Mouse (Mus musculus): ENCODE measurements at regions not wholly inside any gene's neighbourhood (a gene's known extent, or its start where the extent isn't known, plus 50 kb on each side); places are given as distances from the start of the nearest gene placed in this dataset.

DNA sequence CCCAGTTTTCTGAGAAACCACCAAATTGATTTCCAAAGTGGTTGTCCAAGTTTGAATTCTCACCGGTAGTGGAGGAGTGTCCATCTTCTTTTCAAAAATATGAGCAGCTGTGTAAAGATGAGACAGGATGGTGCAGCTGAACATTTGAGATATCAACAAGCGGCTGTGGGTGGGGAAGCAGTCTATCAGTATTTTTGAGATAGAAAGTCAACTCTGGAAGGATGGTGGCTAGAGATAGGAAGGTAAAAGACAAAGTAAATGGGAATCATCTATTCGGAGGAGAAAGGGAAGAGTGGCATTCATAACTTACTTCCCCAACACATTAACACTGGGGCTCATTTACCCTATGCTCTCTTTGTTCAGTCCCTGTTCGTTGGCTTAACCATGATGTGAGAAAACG, 146.9 kb upstream of the Gmnc start:
- H3K4me3 ChIP-seq (ENCODE audit: insufficient read depth, low read depth, low read length): no peak overlapping the region
- H3K27me3 ChIP-seq (ENCODE audit: control insufficient read depth, insufficient read depth, low read length): no peaks in the 10 kb centered on the region
- H3K9ac ChIP-seq (ENCODE audit: low read depth, low read length): no peak overlapping the region
- no peaks in the 10 kb centered on the region for H3K4me1 ChIP-seq (ENCODE audit: control insufficient read depth, insufficient read depth, low read length)
- TF ChIP-seq CTCF (IDR thresholded peaks at IDR 0.05; ENCODE audit: low read depth, low read length): no peak
- TF ChIP-seq POLR2A (IDR thresholded peaks at IDR 0.05; ENCODE audit: extremely low read depth, insufficient read depth, low read length): no peak
- H3K36me3 ChIP-seq (ENCODE audit: control insufficient read depth, insufficient read depth, low read length): no peaks in the 10 kb centered on the region
- 64% methylated on average over 5 of the region's 5 CpGs for WGBS
- DNase-seq (ENCODE audit: extremely low read depth, low read depth, low spot score): no peak
- H3K79me2 ChIP-seq (ENCODE audit: control insufficient read depth, insufficient read depth, low read length): no peaks in the 10 kb centered on the region
- H3K27ac ChIP-seq (replicated peaks; ENCODE audit: insufficient read depth, low read depth, low read length): no peak overlapping the region

DNA sequence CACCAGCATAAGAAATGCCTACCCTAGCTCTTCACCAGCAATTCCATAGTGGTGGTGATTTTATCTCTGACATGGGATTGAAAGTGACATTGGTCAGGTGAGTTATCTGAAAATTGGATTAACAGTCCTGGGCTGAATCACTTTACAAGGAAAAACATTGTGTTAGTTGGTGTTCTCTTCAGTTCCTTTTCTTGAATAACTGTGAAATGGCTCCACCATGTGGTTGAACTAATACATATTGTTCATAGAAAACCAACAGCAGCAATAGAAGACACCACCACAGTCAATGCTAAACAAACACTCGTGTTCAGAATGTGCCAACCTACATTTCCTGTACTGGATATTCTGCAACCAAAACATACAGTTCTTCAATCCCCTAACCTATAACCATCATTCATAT, 147.5 kb upstream of the Gmnc start:
- DNase-seq (ENCODE audit: extremely low read depth, low read depth, low spot score): peak; percentile 20
- no peak overlapping the region for H3K4me3 ChIP-seq (ENCODE audit: insufficient read depth, low read depth, low read length)
- no peaks in the 10 kb centered on the region for H3K27me3 ChIP-seq (ENCODE audit: control insufficient read depth, insufficient read depth, low read length)
- 16% methylated on average over 1 of the region's 1 CpGs for WGBS
- H3K9ac ChIP-seq (ENCODE audit: low read depth, low read length): no peak overlapping the region
- no peaks in the 10 kb centered on the region for H3K79me2 ChIP-seq (ENCODE audit: control insufficient read depth, insufficient read depth, low read length)
- H3K27ac ChIP-seq (replicated peaks; ENCODE audit: insufficient read depth, low read depth, low read length): no peak overlapping the region
- H3K36me3 ChIP-seq (ENCODE audit: control insufficient read depth, insufficient read depth, low read length): no peaks in the 10 kb centered on the region
- TF ChIP-seq CTCF (IDR thresholded peaks at IDR 0.05; ENCODE audit: low read depth, low read length) (peak; percentile 37; the same call in 1 of the 2 replicates), POLR2A (IDR thresholded peaks at IDR 0.05; ENCODE audit: extremely low read depth, insufficient read depth, low read length) (no peak)
- no peaks in the 10 kb centered on the region for H3K4me1 ChIP-seq (ENCODE audit: control insufficient read depth, insufficient read depth, low read length)

DNA sequence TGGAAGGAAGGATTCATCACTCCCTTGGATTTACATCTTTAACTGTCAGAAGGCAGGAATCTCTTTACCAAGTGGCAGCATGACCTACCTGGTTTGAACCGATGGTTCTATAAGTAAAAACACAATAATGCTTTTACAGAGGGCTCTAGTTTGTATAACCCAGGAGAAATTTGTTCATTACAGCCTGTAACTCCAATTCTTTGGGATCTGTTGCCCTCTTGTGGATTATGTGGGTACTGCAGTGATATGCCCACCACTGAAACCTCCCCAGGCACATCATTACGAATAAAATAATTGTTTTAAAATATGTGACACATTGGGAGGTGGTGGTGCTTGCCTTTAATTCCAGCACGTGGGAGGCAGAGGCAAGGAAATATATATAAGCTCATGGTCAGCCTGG, 148.6 kb upstream of the Gmnc start:
- Histone ChIP-seq H3K27me3 (ENCODE audit: control insufficient read depth, insufficient read depth, low read length) (no peaks in the 10 kb centered on the region), H3K4me3 (ENCODE audit: insufficient read depth, low read depth, low read length) (no peak overlapping the region), H3K27ac (replicated peaks; ENCODE audit: insufficient read depth, low read depth, low read length) (no peak overlapping the region), H3K36me3 (ENCODE audit: control insufficient read depth, insufficient read depth, low read length) (no peaks in the 10 kb centered on the region), H3K4me1 (ENCODE audit: control insufficient read depth, insufficient read depth, low read length) (no peaks in the 10 kb centered on the region), H3K79me2 (ENCODE audit: control insufficient read depth, insufficient read depth, low read length) (no peaks in the 10 kb centered on the region), H3K9ac (ENCODE audit: low read depth, low read length) (no peak overlapping the region)
- 10% methylated on average over 3 of the region's 3 CpGs for WGBS
- peak; percentile 16 for DNase-seq (ENCODE audit: extremely low read depth, low read depth, low spot score)
- TF ChIP-seq CTCF (IDR thresholded peaks at IDR 0.05; ENCODE audit: low read depth, low read length): peak; percentile 57
- TF ChIP-seq POLR2A (IDR thresholded peaks at IDR 0.05; ENCODE audit: extremely low read depth, insufficient read depth, low read length): no peak

DNA sequence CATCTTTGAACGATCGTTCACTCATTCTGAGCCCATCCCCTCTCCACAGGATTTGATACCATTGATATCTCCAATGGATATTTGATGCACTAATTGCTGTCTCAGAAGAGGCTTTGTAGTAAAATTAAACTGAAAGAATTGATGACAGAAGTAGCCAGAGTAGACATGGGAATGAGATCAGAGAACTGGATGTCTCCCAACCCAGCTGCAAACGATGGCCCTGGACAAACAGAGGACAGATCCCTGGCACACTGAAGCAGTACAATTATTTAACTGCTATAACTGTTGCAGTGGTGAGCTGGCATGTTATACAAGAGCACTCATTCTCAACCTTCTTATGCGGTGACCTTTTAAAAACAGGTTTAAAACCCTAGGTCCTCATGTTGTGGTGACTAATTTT, 151.5 kb upstream of the Ostn start:
- H3K36me3 ChIP-seq (ENCODE audit: control insufficient read depth, insufficient read depth, low read length): no peaks in the 10 kb centered on the region

DNA sequence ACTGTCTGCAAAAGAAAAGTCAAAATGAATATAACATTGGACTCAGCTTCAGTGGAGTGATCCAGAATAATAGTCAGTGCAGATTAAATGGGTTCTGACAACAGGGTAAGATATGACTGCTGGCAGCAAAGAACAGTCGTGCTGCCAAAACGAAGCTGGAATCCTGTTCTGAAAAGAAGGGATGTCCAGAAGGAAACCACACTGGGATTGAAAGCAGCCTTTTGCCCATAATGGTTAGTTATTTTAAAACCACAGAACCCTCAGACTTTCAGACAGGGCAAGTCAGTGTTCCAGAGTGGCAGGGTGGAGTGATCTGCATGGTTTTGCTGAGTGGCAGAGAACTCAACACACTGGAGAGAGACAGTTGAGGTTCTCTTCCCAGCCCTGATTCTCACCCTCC, 111.6 kb upstream of the Ostn start:
- Histone ChIP-seq H3K27ac (replicated peaks; ENCODE audit: insufficient read depth, low read depth, low read length) (no peak overlapping the region), H3K4me1 (ENCODE audit: control insufficient read depth, insufficient read depth, low read length) (no peaks in the 10 kb centered on the region), H3K9ac (ENCODE audit: low read depth, low read length) (no peak overlapping the region), H3K27me3 (ENCODE audit: control insufficient read depth, insufficient read depth, low read length) (no peaks in the 10 kb centered on the region), H3K36me3 (ENCODE audit: control insufficient read depth, insufficient read depth, low read length) (no peaks in the 10 kb centered on the region), H3K79me2 (ENCODE audit: control insufficient read depth, insufficient read depth, low read length) (no peaks in the 10 kb centered on the region), H3K4me3 (ENCODE audit: insufficient read depth, low read depth, low read length) (no peak overlapping the region)
- no peak for DNase-seq (ENCODE audit: extremely low read depth, low read depth, low spot score)
- 79% methylated on average over 2 of the region's 2 CpGs for WGBS
- TF ChIP-seq CTCF (IDR thresholded peaks at IDR 0.05; ENCODE audit: low read depth, low read length) (no peak), POLR2A (IDR thresholded peaks at IDR 0.05; ENCODE audit: extremely low read depth, insufficient read depth, low read length) (no peak)

More for the DNA sequence above, 151.5 kb upstream of the Ostn start:
- no peak overlapping the region for H3K27ac ChIP-seq (replicated peaks; ENCODE audit: insufficient read depth, low read depth, low read length)
- H3K79me2 ChIP-seq (ENCODE audit: control insufficient read depth, insufficient read depth, low read length): no peaks in the 10 kb centered on the region
- H3K9ac ChIP-seq (ENCODE audit: low read depth, low read length): no peak overlapping the region
- no peak for DNase-seq (ENCODE audit: extremely low read depth, low read depth, low spot score)
- no peaks in the 10 kb centered on the region for H3K4me1 ChIP-seq (ENCODE audit: control insufficient read depth, insufficient read depth, low read length)
- WGBS: 73% methylated on average over 4 of the region's 4 CpGs
- H3K27me3 ChIP-seq (ENCODE audit: control insufficient read depth, insufficient read depth, low read length): no peaks in the 10 kb centered on the region
- H3K4me3 ChIP-seq (ENCODE audit: insufficient read depth, low read depth, low read length): no peak overlapping the region
- TF ChIP-seq CTCF (IDR thresholded peaks at IDR 0.05; ENCODE audit: low read depth, low read length) (no peak), POLR2A (IDR thresholded peaks at IDR 0.05; ENCODE audit: extremely low read depth, insufficient read depth, low read length) (no peak)

Data from liver, adult 2 months (tissue).